Mouse (Mus musculus) ES-Bruce4 (cell line): ENCODE data around the gene Fetub. TPM values are rescaled to one million over a fixed set of nuclear protein-coding genes. Genes with fewer than 3 reads are reported as not detected.

Source experiments
- H3K27ac ChIP-seq: 2 replicates; pipeline ENCODE4 v1.5.1; 2012; ENCODE audit warnings: low read length, inconsistent platforms; ENCODE audit not compliant: insufficient read depth
- H3K27me3 ChIP-seq: 2 replicates; pipeline ENCODE4 v1.6.1; 2012; ENCODE audit warnings: mild to moderate bottlenecking, low read length, inconsistent platforms; ENCODE audit not compliant: control insufficient read depth, poor library complexity, insufficient read depth, severe bottlenecking
- H3K36me3 ChIP-seq: 2 replicates; pipeline ENCODE4 v1.6.1; 2012; ENCODE audit warnings: inconsistent platforms, mild to moderate bottlenecking, low read length, moderate library complexity; ENCODE audit not compliant: control insufficient read depth, poor library complexity, insufficient read depth, severe bottlenecking
- H3K4me1 ChIP-seq: one replicate; pipeline ENCODE4 v1.8.1; 2011; ENCODE audit warnings: low read length; ENCODE audit not compliant: control insufficient read depth, insufficient read depth
- H3K4me3 ChIP-seq: 2 replicates; pipeline ENCODE4 v1.5.1; 2011; ENCODE audit warnings: low read depth, mild to moderate bottlenecking, low read length
- H3K9ac ChIP-seq: 2 replicates; pipeline ENCODE4 v1.6.1; 2012; ENCODE audit warnings: low read depth, mild to moderate bottlenecking, inconsistent platforms; ENCODE audit not compliant: poor library complexity, severe bottlenecking
- H3K9me3 ChIP-seq: replicated peaks from 2 replicates; pipeline ENCODE4 v1.6.1; 2012; ENCODE audit warnings: mild to moderate bottlenecking, low read length, inconsistent platforms; ENCODE audit not compliant: control insufficient read depth, poor library complexity, insufficient read depth, severe bottlenecking
- CTCF ChIP-seq: IDR thresholded peaks from one replicate; pipeline ENCODE4 v1.8.1; 2011; ENCODE audit warnings: low read depth, low read length
- EP300 ChIP-seq: IDR thresholded peaks from 2 replicates; pipeline ENCODE4 v1.6.1; 2011; ENCODE audit warnings: low read depth, low read length; ENCODE audit not compliant: insufficient read depth
- POLR2A ChIP-seq: IDR thresholded peaks from one replicate; pipeline ENCODE4 v1.8.1; 2011; ENCODE audit warnings: low read length; ENCODE audit not compliant: insufficient read depth
- polyA plus RNA-seq: library from polyadenylated mRNA; stranded (reverse); fragments of >200 nt; gene quantifications from 2 replicates; pipeline ENCODE4 v1.2.4, GENCODE M21; 2011; ENCODE audit warnings: low read depth; ENCODE audit not compliant: missing spikeins, insufficient read depth, insufficient read length

The Fetub gene
- polyA plus RNA-seq, 1 experiment, result 2.2 TPM

DNA sequence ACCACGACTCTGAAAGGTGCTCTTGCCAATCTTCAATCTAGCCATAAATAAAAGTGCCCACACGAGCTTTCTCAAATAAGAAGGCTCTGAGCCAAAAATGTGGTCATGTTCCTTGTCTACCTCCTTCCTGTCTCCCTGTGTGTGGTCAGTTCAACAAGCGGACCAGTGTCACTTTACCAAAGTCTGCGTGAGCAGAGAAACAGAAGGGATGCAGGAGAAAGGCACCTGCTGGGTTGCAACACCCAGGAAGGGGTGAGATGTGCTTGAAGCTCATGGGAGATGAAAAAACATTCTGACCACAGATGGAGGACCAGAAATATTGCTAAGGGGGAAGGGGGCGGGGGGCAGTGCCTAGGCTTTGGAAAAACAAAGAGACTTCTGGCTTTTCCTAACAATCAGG, 18.8 kb upstream of the Fetub start:
- H3K27me3 ChIP-seq, result no peaks in the 10 kb centered on the region
- no peak overlapping the region for H3K4me3 ChIP-seq
- H3K9me3 ChIP-seq, result no peaks in the 10 kb centered on the region
- no peak overlapping the region for H3K9ac ChIP-seq
- H3K36me3 ChIP-seq, result no peaks in the 10 kb centered on the region
- no peak overlapping the region for H3K27ac ChIP-seq
- H3K4me1 ChIP-seq, result no peaks in the 10 kb centered on the region
- TF ChIP-seq EP300 (no peak), CTCF (no peak), POLR2A (no peak)

DNA sequence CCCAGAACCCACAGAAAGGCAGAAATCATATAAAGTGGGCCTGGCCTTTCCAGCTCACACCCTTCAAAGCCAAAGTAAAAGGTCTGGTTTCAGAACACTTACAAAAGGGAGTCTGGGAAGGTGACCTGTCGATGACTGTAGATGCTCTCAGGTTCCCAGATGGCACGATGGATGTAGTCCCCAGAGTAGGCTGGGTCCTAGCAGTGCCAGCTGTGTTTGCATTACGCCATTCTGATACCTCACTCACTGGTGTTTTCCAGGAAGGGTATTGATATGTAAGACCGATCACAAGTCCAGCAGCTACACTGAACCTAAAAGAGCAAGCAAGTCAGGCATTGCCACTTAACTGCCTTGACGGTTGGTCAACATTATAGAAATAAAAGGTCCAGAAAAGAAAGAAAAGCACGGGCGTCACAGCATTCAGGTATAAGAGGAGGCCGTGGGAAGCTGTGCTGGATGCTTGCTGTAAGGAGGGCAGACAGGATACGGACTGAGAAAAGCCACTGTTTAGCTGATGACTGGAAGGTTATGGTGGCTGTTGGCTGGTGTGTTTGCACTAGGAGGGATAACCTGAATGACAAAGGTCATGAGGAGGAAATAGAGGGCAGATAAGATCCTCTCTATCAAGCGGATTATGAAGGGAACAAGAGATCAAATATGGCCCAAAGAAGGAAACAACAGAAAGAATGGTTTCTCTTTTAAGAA, 18.1 kb upstream of the Fetub start:
- no peaks in the 10 kb centered on the region for H3K9me3 ChIP-seq
- H3K36me3 ChIP-seq, result no peaks in the 10 kb centered on the region
- TF ChIP-seq POLR2A (no peak), CTCF (no peak), EP300 (no peak)
- H3K27ac ChIP-seq, result no peak overlapping the region
- no peak overlapping the region for H3K4me3 ChIP-seq
- H3K9ac ChIP-seq, result no peak overlapping the region
- no peaks in the 10 kb centered on the region for H3K27me3 ChIP-seq
- peaks cover 2% of the 10 kb centered on the region for H3K4me1 ChIP-seq

DNA sequence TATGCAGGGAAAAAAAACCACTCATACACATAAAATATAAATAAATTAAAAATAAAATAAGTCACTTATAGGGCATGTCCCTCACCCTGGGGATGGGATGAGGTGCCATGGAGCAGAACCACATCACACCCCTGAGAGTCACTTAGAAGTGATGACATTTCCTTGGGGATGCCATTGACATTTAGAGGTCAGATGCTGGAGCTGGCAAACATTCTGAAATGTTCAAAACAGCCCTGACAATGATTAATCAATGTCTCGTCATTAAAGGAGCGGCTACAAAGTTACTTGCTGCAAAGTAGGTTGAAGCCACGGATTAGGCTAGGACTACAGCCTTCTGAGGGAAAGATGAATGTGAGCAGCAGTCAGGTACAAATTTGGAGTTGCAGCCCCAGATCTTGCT, 16.8 kb upstream of the Fetub start:
- TF ChIP-seq CTCF, result no peak
- no peak for TF ChIP-seq POLR2A
- no peak for TF ChIP-seq EP300
- Histone ChIP-seq H3K9me3 (no peaks in the 10 kb centered on the region), H3K27ac (no peak overlapping the region), H3K36me3 (no peaks in the 10 kb centered on the region), H3K27me3 (no peaks in the 10 kb centered on the region), H3K4me1 (peaks cover 2% of the 10 kb centered on the region), H3K9ac (no peak overlapping the region), H3K4me3 (no peak overlapping the region)

DNA sequence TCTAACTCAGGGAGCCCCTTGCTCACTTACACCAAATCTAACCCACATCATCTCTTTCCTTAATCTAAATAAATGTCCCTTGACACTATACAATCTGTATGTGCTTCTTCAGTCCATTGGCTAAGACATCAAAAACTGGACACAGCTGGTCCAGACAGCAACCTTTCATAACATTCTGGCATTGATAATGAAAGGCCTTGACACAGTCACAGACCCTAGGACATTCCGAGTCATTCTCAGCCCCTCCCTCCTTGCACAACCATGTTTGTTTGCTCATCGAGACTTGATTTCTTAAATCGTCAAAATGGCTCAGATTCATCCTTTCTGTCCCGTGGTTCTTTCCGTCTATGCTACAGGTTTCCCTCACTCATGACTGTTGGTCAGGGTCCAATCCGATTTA, 8.8 kb upstream of the Fetub start:
- Histone ChIP-seq H3K9ac (no peak overlapping the region), H3K9me3 (no peaks in the 10 kb centered on the region), H3K27me3 (no peaks in the 10 kb centered on the region), H3K27ac (no peak overlapping the region), H3K36me3 (no peaks in the 10 kb centered on the region), H3K4me3 (no peak overlapping the region), H3K4me1 (peaks cover 2% of the 10 kb centered on the region)
- no peak for TF ChIP-seq EP300
- no peak for TF ChIP-seq POLR2A
- TF ChIP-seq CTCF, result no peak

DNA sequence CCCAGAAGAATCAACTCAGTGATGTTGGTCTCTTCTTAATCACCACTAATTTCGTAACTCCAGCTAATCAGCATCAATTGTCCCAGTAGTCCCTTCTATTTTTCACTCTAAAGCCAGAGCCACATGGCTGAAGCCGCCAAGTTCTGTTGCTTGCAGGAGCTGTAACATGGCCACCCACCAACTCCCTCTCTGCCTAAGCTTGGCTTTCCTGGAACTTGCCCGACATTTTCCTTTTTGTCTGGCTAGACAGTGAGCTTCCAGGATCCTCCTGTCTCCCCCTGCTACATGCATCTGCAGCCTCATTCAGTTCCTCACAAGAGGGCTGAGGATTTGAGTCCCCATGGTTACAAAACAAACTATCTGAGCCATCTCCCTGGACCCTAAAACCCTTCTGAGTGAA, 6.1 kb upstream of the Fetub start:
- H3K9me3 ChIP-seq, result no peaks in the 10 kb centered on the region
- H3K4me1 ChIP-seq, result no peaks in the 10 kb centered on the region
- no peak overlapping the region for H3K9ac ChIP-seq
- TF ChIP-seq POLR2A (no peak), EP300 (no peak), CTCF (no peak)
- no peaks in the 10 kb centered on the region for H3K27me3 ChIP-seq
- no peak overlapping the region for H3K27ac ChIP-seq
- H3K4me3 ChIP-seq, result no peak overlapping the region
- H3K36me3 ChIP-seq, result no peaks in the 10 kb centered on the region

DNA sequence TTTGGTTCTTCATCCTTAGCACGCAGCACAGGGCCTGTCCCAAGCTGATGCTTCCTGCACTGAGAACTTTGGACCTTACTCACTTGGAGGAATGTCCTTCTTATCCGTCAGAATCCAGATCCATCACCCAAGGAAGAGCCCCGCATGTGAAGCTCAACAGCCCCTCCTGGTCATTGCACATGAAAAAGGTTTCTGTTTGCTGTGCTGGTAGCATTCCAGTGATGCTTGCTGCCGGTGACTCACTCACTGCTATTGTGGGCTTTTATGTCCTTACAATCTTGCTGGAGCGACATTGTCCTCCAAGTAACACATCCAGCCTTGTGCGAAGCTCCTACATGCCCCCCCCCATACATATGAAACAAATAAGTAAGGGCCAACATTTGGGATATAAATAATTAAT, 5.2 kb upstream of the Fetub start:
- TF ChIP-seq EP300 (no peak), POLR2A (no peak), CTCF (no peak)
- H3K4me3 ChIP-seq, result no peak overlapping the region
- H3K9ac ChIP-seq, result no peak overlapping the region
- no peaks in the 10 kb centered on the region for H3K36me3 ChIP-seq
- no peaks in the 10 kb centered on the region for H3K4me1 ChIP-seq
- no peaks in the 10 kb centered on the region for H3K9me3 ChIP-seq
- H3K27ac ChIP-seq, result no peak overlapping the region
- no peaks in the 10 kb centered on the region for H3K27me3 ChIP-seq
